Mouse (Mus musculus) hindbrain, embryonic 15.5 days (tissue): ENCODE measurements at regions not wholly inside any gene's neighbourhood (a gene's known extent, or its start where the extent isn't known, plus 50 kb on each side); places are given as distances from the start of the nearest gene placed in this dataset.

Experiments
- ATAC-seq: fragments of 200-750 bp; cut with Nextera tagmentation; 2 replicates; pipeline ENCODE4 v1.8.0; 2017; ENCODE audit warnings: low read depth, moderate number of reproducible peaks, moderate TSS enrichment; ENCODE audit not compliant: low FRiP score
- H3K27ac ChIP-seq: fragments of 300-500 bp; sonication (generic); replicated peaks from 2 replicates; pipeline ENCODE4 v1.5.1; 2015; ENCODE audit warnings: mild to moderate bottlenecking, inconsistent platforms
- H3K27me3 ChIP-seq: fragments of 300-500 bp; sonication (generic); 2 replicates; pipeline ENCODE4 v1.6.1; 2015; ENCODE audit warnings: control low read depth, inconsistent platforms
- H3K36me3 ChIP-seq: fragments of 300-500 bp; sonication (generic); 2 replicates; pipeline ENCODE4 v1.6.1; 2015; ENCODE audit warnings: control low read depth, inconsistent platforms
- H3K4me1 ChIP-seq: fragments of 300-500 bp; sonication (generic); replicated peaks from 2 replicates; pipeline ENCODE4 v1.6.1; 2015; ENCODE audit warnings: control low read depth, inconsistent platforms
- H3K4me2 ChIP-seq: fragments of 300-500 bp; sonication (generic); 2 replicates; pipeline ENCODE4 v1.6.1; 2015; ENCODE audit warnings: moderate library complexity, mild to moderate bottlenecking, inconsistent platforms
- H3K4me3 ChIP-seq: fragments of 300-500 bp; sonication (generic); 2 replicates; pipeline ENCODE4 v1.5.1; 2015; ENCODE audit warnings: mild to moderate bottlenecking, inconsistent platforms
- H3K9ac ChIP-seq: fragments of 300-500 bp; sonication (generic); 2 replicates; pipeline ENCODE4 v1.6.1; 2015; ENCODE audit warnings: inconsistent platforms
- H3K9me3 ChIP-seq: fragments of 300-500 bp; sonication (generic); 2 replicates; pipeline ENCODE4 v1.6.1; 2016; ENCODE audit warnings: control low read depth, inconsistent platforms
- WGBS: fragments of 180-500 bp; shearing (Covaris S2); methylation state at CpG from one replicate; pipeline ENCODE4 v1.1.7; 2015; 5-methylcytosine and 5-hydroxymethylcytosine counted together

GRCm38 (mm10) chr12:16075962-16076361, 259.2 kb upstream of the Trib2 start:
- Histone ChIP-seq H3K4me1 (no peaks in the 10 kb centered on the region), H3K36me3 (no peaks in the 10 kb centered on the region), H3K27ac (no peak overlapping the region), H3K9ac (no peak overlapping the region), H3K4me3 (no peak overlapping the region), H3K9me3 (no peaks in the 10 kb centered on the region), H3K4me2 (no peak overlapping the region), H3K27me3 (no peaks in the 10 kb centered on the region)
- no peak for ATAC-seq
- 72% methylated on average over 2 of the region's 2 CpGs for WGBS

GRCm38 (mm10) chr12:16068940-16069339, 252.2 kb upstream of the Trib2 start:
- Histone ChIP-seq H3K4me3 (no peak overlapping the region), H3K9me3 (no peaks in the 10 kb centered on the region), H3K36me3 (no peaks in the 10 kb centered on the region), H3K4me2 (no peak overlapping the region), H3K4me1 (no peaks in the 10 kb centered on the region), H3K27me3 (no peaks in the 10 kb centered on the region), H3K27ac (no peak overlapping the region), H3K9ac (no peak overlapping the region)
- WGBS = 97% methylated on average over 13 of the region's 13 CpGs
- ATAC-seq = no peak

- H3K9ac ChIP-seq = no peak overlapping the region
- H3K4me3 ChIP-seq = no peak overlapping the region
- no peaks in the 10 kb centered on the region for H3K27me3 ChIP-seq
- 87% methylated on average over 7 of the region's 7 CpGs for WGBS
- no peaks in the 10 kb centered on the region for H3K36me3 ChIP-seq
- H3K27ac ChIP-seq = no peak overlapping the region
- no peaks in the 10 kb centered on the region for H3K4me1 ChIP-seq
- no peak overlapping the region for H3K4me2 ChIP-seq
- ATAC-seq = no peak
- H3K9me3 ChIP-seq = no peaks in the 10 kb centered on the region
Observed at GRCm38 (mm10) chr12:16062689-16063088, 246.0 kb upstream of the Trib2 start.

GRCm38 (mm10) chr12:16060461-16060860, 243.7 kb upstream of the Trib2 start:
- no peaks in the 10 kb centered on the region for H3K27me3 ChIP-seq
- 77% methylated on average over 5 of the region's 5 CpGs for WGBS
- no peak overlapping the region for H3K4me3 ChIP-seq
- H3K27ac ChIP-seq = no peak overlapping the region
- no peak overlapping the region for H3K4me2 ChIP-seq
- no peak overlapping the region for H3K9ac ChIP-seq
- no peaks in the 10 kb centered on the region for H3K36me3 ChIP-seq
- ATAC-seq = no peak
- H3K9me3 ChIP-seq = no peaks in the 10 kb centered on the region
- no peaks in the 10 kb centered on the region for H3K4me1 ChIP-seq

- Histone ChIP-seq H3K9ac (no peak overlapping the region), H3K4me2 (no peak overlapping the region), H3K27ac (no peak overlapping the region), H3K4me1 (no peaks in the 10 kb centered on the region), H3K36me3 (no peaks in the 10 kb centered on the region), H3K4me3 (no peak overlapping the region), H3K27me3 (no peaks in the 10 kb centered on the region), H3K9me3 (no peaks in the 10 kb centered on the region)
- no peak for ATAC-seq
- 90% methylated on average over 3 of the region's 3 CpGs for WGBS
Observed at GRCm38 (mm10) chr12:16058255-16058654, 241.5 kb upstream of the Trib2 start.

GRCm38 (mm10) chr12:16056831-16057230, 240.1 kb upstream of the Trib2 start:
- WGBS = 88% methylated on average over 2 of the region's 2 CpGs
- no peak overlapping the region for H3K27ac ChIP-seq
- H3K9ac ChIP-seq = no peak overlapping the region
- no peaks in the 10 kb centered on the region for H3K4me1 ChIP-seq
- no peak overlapping the region for H3K4me2 ChIP-seq
- no peaks in the 10 kb centered on the region for H3K9me3 ChIP-seq
- no peaks in the 10 kb centered on the region for H3K36me3 ChIP-seq
- ATAC-seq = no peak
- no peak overlapping the region for H3K4me3 ChIP-seq
- H3K27me3 ChIP-seq = no peaks in the 10 kb centered on the region

- Histone ChIP-seq H3K4me2 (no peak overlapping the region), H3K27ac (no peak overlapping the region), H3K9ac (no peak overlapping the region), H3K27me3 (no peaks in the 10 kb centered on the region), H3K36me3 (no peaks in the 10 kb centered on the region), H3K9me3 (no peaks in the 10 kb centered on the region), H3K4me3 (no peak overlapping the region), H3K4me1 (no peaks in the 10 kb centered on the region)
- no peak for ATAC-seq
- 65% methylated on average over 1 of the region's 1 CpGs for WGBS
Observed at GRCm38 (mm10) chr12:16056216-16056615, 239.5 kb upstream of the Trib2 start.

GRCm38 (mm10) chr12:16054591-16054990, 237.9 kb upstream of the Trib2 start:
- no peak overlapping the region for H3K27ac ChIP-seq
- no peaks in the 10 kb centered on the region for H3K27me3 ChIP-seq
- H3K36me3 ChIP-seq = no peaks in the 10 kb centered on the region
- no peak overlapping the region for H3K9ac ChIP-seq
- ATAC-seq = no peak
- no peak overlapping the region for H3K4me3 ChIP-seq
- no peaks in the 10 kb centered on the region for H3K4me1 ChIP-seq
- 82% methylated on average over 2 of the region's 2 CpGs for WGBS
- H3K9me3 ChIP-seq = no peaks in the 10 kb centered on the region
- H3K4me2 ChIP-seq = no peak overlapping the region

GRCm38 (mm10) chr12:16053735-16054134, 237.0 kb upstream of the Trib2 start:
- no peak overlapping the region for H3K27ac ChIP-seq
- WGBS = 77% methylated on average over 3 of the region's 3 CpGs
- no peak for ATAC-seq

GRCm38 (mm10) chr12:16052998-16053397, 236.3 kb upstream of the Trib2 start:
- no peaks in the 10 kb centered on the region for H3K27me3 ChIP-seq
- H3K4me3 ChIP-seq = no peak overlapping the region
- H3K4me1 ChIP-seq = no peaks in the 10 kb centered on the region
- no peak overlapping the region for H3K9ac ChIP-seq
- H3K27ac ChIP-seq = no peak overlapping the region
- H3K36me3 ChIP-seq = no peaks in the 10 kb centered on the region
- WGBS = 84% methylated on average over 1 of the region's 1 CpGs
- ATAC-seq = no peak
- H3K4me2 ChIP-seq = no peak overlapping the region
- H3K9me3 ChIP-seq = no peaks in the 10 kb centered on the region

More at GRCm38 (mm10) chr12:16053735-16054134, 237.0 kb upstream of the Trib2 start:
- H3K4me2 ChIP-seq = no peak overlapping the region
- no peak overlapping the region for H3K4me3 ChIP-seq
- no peaks in the 10 kb centered on the region for H3K9me3 ChIP-seq
- H3K27me3 ChIP-seq = no peaks in the 10 kb centered on the region
- H3K36me3 ChIP-seq = no peaks in the 10 kb centered on the region
- no peaks in the 10 kb centered on the region for H3K4me1 ChIP-seq
- H3K9ac ChIP-seq = no peak overlapping the region

GRCm38 (mm10) chr12:16052353-16052752, 235.6 kb upstream of the Trib2 start:
- 89% methylated on average over 3 of the region's 3 CpGs for WGBS

GRCm38 (mm10) chr12:16051439-16051838, 234.7 kb upstream of the Trib2 start:
- Histone ChIP-seq H3K4me2 (no peak overlapping the region), H3K4me1 (no peaks in the 10 kb centered on the region), H3K9ac (no peak overlapping the region), H3K4me3 (no peak overlapping the region), H3K36me3 (no peaks in the 10 kb centered on the region), H3K9me3 (no peaks in the 10 kb centered on the region), H3K27ac (no peak overlapping the region), H3K27me3 (no peaks in the 10 kb centered on the region)
- WGBS = 94% methylated on average over 2 of the region's 2 CpGs
- ATAC-seq = no peak

More at GRCm38 (mm10) chr12:16052353-16052752, 235.6 kb upstream of the Trib2 start:
- Histone ChIP-seq H3K27ac (no peak overlapping the region), H3K4me3 (no peak overlapping the region), H3K4me2 (no peak overlapping the region), H3K27me3 (no peaks in the 10 kb centered on the region), H3K9me3 (no peaks in the 10 kb centered on the region), H3K4me1 (no peaks in the 10 kb centered on the region), H3K36me3 (no peaks in the 10 kb centered on the region), H3K9ac (no peak overlapping the region)
- ATAC-seq = no peak

GRCm38 (mm10) chr12:16049545-16049944, 232.8 kb upstream of the Trib2 start:
- Histone ChIP-seq H3K27ac (no peak overlapping the region), H3K9me3 (no peaks in the 10 kb centered on the region), H3K36me3 (no peaks in the 10 kb centered on the region), H3K27me3 (no peaks in the 10 kb centered on the region), H3K4me3 (no peak overlapping the region), H3K4me2 (no peak overlapping the region), H3K9ac (no peak overlapping the region), H3K4me1 (0 out of 2 replicates have a peak, but pooled peaks cover 4% of the 10 kb centered on the region)
- ATAC-seq = no peak
- 72% methylated on average over 4 of the region's 4 CpGs for WGBS
